Mouse (Mus musculus) embryo, embryonic 10.5 days (tissue): ENCODE measurements at regions not wholly inside any gene's neighbourhood (a gene's known extent, or its start where the extent isn't known, plus 50 kb on each side); places are given as distances from the start of the nearest gene placed in this dataset.
A peak's percentile ranks its signal among the peaks of the same experiment; 100 is the strongest.

ENCODE experiments used
- DNase-seq: peaks from one replicate; pipeline ENCODE4 v3.0.0-alpha.2; 2015; ENCODE audit warnings: low spot score

DNA sequence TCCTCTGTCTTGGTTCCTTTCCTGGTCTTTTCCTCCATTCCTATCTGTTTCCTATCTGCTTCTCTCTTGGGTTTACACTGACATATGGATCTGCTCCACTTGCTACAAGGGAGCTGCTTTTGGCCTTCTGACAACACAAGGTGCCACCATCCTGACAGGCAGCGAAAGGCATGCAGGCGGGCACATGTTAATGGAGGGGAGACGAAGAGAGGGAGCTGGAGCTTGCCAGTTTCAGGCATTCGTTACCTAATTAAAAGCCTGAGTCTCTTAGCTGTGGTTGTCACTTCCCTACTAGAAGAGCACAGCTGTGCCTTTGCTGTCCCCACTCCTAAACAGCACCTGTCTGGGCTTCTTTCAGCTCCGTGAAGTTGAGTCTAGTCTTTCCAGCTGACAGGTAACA is 711.5 kb upstream of the Kirrel3 start:
- no peak for DNase-seq

GRCm38 (mm10) chr9:33790617-33791016 is 695.1 kb upstream of the Kirrel3 start:
- no peak for DNase-seq

GRCm38 (mm10) chr9:33800250-33800649 is 685.4 kb upstream of the Kirrel3 start:
- DNase-seq, result peak; percentile 9

GRCm38 (mm10) chr9:33800763-33801162 is 684.9 kb upstream of the Kirrel3 start:
- no peak for DNase-seq

- no peak for DNase-seq
These were observed 670.8 kb upstream of the Kirrel3 start for GRCm38 (mm10) chr9:33814739-33815368.

GRCm38 (mm10) chr9:33822574-33823394 is 662.9 kb upstream of the Kirrel3 start:
- DNase-seq, result no peak

GRCm38 (mm10) chr9:33826116-33826515 is 659.6 kb upstream of the Kirrel3 start:
- no peak for DNase-seq

GRCm38 (mm10) chr9:33827409-33827808 is 658.3 kb upstream of the Kirrel3 start:
- DNase-seq, result no peak

DNA sequence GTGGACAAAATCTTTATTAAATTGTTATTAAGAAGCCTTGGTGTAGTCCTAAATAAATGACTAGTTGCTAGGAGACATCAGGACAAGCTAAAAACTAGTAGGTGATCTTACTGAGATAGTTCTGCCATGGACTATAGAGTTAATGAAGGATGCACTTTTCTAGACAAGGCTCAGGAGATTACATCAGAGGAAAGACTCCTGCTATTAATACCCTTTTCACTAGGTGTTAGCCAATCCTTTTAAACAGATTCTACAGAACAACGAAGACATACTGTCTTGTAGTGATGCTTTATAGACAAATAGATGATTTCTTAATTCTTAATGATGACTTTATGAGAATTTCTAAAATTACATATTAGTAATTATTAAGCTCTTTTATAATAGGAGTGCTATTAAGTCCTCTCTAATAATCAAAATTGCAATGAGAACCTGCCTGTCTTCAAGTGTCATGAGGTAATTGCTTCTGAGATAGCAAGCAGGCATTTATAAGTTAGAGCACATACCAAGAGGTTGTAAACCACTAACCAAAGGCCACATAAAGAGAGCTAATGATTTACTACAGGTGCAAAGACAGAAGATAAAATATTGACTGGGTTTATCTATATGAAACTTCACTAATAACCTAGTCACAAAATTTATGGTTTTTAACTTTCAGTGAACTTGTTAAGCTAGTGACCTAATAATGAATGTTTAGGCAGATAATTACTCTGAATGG is 647.9 kb upstream of the Kirrel3 start:
- no peak for DNase-seq

- DNase-seq, result no peak
These were observed 636.1 kb upstream of the Kirrel3 start for GRCm38 (mm10) chr9:33849623-33850022.

- no peak for DNase-seq
These were observed 635.7 kb upstream of the Kirrel3 start for GRCm38 (mm10) chr9:33850024-33850423.

DNA sequence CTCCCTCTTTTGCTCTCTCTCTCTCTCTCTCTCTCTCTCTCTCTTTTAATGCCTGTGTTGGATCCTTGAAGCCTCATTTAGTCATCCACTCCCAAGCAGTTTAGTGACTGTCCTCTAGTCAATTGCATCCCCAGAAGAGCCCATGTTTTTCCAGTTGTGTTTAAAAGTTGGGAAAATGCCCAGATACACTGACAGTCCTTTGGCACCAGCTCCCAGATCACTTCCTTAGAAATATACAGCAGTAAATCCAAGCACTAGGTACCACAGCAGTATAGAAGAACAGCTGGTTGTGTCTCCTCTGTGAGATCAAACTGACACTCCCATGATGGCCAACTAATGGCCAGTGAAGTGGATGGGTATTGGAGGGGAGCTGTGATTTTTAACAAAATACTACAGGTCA is 634.7 kb upstream of the Kirrel3 start:
- DNase-seq, result no peak

- DNase-seq, result peak; percentile 45
These were observed 629.5 kb upstream of the Kirrel3 start for GRCm38 (mm10) chr9:33856169-33856568.

- peak; percentile 17 for DNase-seq
These were observed 627.2 kb upstream of the Kirrel3 start for GRCm38 (mm10) chr9:33858511-33858910.

- no peak for DNase-seq
These were observed 617.0 kb upstream of the Kirrel3 start for GRCm38 (mm10) chr9:33868666-33869065.

- peak; percentile 19 for DNase-seq
These were observed 598.4 kb upstream of the Kirrel3 start for GRCm38 (mm10) chr9:33887279-33887678.

DNA sequence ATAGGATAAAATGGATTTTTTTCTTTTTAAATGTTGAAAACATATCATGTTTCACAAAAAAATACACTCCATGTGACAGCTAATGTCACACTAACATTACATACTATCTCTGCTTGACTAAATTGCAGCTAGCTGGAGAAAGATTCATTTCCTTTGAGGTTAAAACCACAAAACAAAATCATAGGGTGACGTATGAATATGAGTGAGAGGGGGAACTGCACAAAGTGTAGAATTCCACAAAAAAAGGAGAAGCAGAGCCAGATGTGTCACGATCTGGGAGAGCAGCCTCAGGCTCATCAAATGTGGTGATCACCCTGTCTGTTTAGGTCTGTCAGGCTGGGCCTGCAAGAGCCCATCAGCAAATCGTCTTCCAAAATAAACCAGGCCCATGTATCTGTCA is 593.7 kb upstream of the Kirrel3 start:
- no peak for DNase-seq

DNA sequence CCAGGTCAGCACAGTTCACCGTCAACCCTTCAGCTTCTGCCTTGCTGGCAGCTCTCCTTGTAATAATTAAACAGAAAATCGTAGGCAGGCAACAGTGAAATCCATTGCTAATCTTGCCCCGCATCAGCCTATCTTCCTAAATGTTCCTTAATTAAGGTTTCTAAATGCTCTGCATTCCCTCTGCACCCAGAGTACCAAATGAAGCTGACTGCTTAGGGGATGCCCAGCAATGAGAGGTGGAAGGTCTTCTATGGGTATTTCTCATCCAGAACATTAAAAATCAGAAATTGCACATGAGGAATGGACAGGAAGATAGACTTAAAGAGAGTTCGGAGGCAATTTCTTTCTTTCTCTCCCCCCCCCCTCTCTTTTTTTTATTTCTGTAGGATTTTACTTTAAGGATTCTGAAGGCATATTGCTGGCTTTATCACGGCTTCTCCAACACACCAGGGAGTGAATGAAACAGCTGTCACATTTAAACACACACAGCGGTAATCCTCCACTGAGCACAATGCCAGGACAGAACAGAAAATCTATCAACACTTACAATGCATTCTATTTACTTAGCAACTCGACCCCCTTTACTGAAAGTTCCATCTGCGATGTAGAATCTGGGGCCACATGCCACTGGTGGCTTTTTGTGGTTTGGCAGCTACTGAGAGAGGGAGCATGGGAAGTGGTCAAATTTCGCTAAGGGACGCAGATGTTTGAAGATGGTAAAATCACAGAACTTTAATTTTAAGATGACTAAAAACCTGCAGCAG is 584.2 kb upstream of the Kirrel3 start:
- DNase-seq, result peak; percentile 48

GRCm38 (mm10) chr9:33903991-33904570 is 581.6 kb upstream of the Kirrel3 start:
- DNase-seq, result no peak

DNA sequence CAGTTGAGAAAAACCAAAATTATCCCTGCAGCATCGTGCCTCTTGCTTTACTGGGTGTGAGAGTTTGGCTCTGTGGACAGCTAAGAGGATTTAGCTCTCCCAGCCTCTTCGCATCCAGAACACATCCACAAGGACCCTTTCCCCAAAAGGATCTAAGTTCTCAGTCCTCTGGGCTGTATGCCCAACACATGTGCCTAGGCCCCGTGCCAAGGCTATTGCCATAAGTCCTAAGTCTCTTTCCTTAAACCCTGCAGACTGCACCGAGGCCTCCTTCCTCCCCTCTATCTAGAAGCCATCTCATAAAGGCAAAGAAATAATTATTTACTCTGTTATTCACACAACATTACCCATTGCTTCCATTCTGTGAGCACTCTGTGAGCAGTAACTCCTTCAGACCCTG is 570.8 kb upstream of the Kirrel3 start:
- no peak for DNase-seq

DNA sequence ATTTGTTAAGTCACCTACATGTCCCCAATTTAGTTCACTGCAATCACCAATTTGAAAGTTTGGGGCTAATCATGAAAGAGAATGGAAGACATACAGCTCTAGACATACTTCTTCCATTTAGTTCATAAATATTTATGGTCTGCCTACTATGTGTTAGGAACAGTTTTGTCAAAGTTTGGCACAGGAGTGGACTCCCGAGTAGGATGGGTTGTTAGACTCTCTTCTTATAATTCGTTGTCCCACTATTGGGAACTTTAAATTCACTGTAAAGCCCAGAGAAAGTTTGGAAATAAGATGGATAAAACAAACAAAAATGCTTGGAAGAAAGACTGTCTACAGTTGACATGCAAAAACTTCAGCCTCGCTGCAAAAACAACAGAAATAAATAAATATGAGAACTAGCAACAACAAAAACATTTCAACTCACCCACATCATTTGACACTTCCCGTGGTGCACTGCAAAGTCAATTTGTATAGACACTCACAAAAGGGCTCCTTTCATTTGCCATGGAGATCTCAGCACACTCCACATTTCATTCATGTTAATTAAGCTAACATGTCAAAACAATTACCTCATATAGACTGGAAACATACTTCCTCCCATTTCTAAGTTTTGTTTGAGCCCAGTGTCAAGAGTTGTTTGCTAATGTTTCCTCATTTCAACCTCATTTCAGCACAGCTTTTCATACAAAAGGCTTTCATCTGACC is 570.2 kb upstream of the Kirrel3 start:
- no peak for DNase-seq
